Mouse (Mus musculus): ENCODE measurements at regions not wholly inside any gene's neighbourhood (a gene's known extent, or its start where the extent isn't known, plus 50 kb on each side); places are given as distances from the start of the nearest gene placed in this dataset.

DNA sequence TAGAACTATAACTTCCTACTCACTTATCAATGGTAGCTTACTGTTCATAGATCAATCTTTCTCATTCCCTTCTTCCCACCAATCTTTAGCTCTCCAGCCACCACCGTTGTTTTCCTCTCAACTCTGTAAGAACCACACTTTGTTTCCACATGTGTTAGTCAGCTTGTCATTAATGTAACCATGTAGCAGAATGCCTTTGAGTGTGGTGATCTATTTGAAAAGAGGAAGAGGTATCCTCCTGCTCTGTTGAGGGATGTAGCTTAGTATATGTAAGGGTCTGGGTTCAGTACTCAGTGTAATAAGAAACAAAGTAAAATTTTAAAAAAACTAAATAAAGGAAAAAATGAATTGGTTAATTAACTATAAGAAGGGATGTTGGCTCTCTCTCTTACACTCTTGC lies 63.7 kb upstream of the Cep85l start:
- TF ChIP-seq CTCF (IDR thresholded peaks at IDR 0.05; ENCODE audit: low read depth), result no peak
- no peak for TF ChIP-seq EP300 (IDR thresholded peaks at IDR 0.05; ENCODE audit: low read depth)
